Mouse (Mus musculus) thymus, postnatal 36 days (tissue): ENCODE measurements around the gene Blvrb.

ENCODE experiments used
- DNase-seq, 2 experiments: peaks; one replicate each; pipeline ENCODE4 v3.0.0; 2022; ENCODE audit warnings: mixed read lengths in 2 of 2

Gene Blvrb

DNA sequence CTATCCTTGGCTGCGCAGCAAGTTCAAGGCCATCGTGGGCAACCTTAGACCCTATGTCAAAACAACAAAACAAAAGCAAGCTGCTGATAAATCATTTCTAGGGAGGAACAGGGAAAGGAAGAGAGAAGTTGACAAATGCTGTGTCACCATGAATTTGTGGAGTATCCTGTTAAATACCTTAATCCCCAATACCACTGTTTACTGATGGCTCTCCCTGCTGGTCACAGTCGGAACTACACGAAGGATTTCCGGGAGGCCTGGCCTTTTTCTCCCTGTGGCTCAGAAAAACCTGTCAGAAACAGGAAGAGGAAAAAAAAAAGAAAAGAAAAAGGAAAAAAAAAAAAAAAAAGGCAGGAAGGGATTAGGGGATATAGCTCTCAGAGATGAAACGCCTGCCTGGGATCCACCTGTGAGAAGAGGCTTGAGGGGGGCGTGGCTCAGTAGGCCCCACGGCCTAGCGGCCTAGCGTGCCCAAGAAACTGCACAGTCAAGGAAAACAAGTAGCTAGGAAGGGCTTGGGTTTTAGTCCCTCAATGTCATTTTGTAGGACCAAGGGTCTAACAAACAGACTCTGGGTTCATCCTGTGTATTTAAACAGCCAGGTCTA lies 1.6 kb downstream of the Blvrb start:
- DNase-seq: peak; percentile 52 to 55

DNA sequence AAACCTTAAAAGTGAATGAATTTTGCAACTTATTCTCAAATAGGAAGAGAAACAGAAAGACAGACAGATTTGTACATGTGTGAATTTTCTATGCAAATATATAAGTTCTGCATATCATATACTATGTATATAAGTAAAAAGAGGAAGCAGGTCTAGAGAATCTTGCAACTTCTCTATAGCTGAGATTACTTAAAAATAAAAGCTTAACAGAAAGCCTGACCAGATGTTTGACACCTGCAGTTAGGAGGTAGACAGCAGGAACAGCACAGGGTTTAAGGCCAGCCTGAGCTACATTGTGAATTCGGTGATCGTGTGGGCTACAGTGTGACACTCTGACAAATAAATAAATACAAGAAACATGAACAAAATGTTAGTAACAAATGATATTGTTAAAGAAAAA lies 3.6 kb downstream of the Blvrb start:
- no peak for DNase-seq

DNA sequence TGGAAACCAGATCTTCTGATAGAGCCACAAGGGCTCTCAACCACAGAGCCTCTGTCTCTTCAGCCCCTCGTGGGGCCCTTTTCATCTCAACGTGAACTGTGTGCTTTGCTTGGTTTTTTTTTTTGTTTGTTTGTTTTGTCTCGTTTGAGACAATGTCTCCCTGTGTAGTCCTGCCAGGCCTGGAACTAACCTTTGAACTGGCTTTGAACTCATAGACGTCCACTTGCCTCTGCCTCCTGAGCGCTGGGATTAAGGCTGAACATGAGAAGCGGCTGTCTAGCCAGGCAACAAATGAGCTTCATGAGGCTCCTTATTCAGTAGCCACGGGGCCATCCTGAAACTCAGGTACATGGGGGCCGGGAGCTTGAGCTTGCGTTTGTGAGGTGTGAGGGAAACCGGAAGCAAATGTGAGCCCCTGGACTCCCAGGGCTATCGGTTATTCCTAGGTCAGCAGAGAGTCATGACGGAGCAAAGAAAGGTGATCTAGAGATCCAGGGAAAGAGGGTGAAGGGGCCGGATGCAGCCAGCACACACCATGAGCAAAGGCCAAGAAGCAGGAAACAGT lies 4.5 kb downstream of the Blvrb start:
- no peak for DNase-seq

DNA sequence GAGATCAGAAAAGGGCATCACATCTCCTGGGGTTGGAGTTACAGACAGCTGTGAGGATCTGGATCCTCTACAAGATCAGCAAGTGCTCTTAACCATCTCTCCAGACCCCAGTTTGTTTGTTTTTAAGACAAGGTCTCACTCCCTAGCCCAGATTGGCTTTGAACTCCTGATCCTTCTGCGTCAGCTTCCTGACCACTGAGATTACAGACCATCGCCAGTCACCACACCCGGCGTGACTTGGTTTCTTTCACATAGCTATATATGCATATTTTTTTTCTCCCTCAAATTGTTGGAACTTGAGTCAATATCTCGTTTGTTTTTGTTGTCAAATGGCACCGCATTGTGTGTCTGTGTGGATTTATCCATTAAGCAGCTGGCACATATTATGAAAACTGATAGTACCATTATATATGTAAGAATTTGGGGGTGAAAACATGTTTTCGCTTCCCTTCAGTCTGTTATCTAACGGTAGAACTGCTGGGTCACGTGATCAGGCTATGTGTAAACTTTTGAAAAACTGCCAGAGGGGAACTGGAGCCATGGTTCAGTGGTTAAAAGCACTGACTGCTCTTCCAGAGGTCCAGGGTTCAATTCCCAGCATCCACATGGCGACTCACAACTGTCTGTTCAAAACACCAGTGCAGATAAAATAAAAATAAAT lies 6.8 kb downstream of the Blvrb start:
- DNase-seq: no peak

DNA sequence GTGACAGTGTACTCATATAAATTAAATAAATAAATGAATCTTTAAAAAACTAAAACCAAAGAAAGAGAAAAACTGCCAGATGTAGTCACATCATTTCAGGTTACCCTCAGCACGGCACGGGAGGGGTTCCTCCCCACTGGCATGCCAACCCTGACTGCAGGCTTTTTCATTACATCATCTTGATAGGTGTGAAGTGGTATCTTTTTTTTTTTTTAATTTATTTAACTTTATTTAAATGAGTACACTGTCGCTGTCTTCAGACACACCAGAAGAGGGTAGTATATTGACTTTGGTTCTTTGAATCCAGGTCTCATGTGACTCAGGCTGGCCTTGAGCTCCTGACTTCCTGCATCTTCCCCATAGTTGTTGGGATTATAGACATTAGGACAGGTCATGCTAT lies 7.5 kb downstream of the Blvrb start:
- DNase-seq: no peak

DNA sequence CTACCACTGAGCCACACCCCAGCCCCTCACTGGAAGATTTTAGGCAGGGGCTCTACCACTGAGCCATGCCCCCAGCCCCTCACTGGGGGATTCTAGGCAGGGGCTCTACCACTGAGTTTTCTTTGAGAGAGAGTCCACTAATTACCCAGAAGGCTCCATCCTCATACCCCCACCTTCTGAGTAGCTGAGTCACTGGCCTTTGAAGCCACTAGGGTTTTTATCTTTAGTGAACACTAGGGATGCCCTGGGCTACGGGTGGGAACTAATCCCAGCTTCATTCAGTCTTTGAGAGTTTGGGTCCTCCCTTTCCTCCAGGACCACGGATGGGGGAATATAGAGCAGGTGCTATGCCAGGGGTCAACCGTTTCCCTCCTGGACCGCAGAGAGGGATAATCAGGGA lies 10.8 kb downstream of the Blvrb start:
- no peak for DNase-seq

DNA sequence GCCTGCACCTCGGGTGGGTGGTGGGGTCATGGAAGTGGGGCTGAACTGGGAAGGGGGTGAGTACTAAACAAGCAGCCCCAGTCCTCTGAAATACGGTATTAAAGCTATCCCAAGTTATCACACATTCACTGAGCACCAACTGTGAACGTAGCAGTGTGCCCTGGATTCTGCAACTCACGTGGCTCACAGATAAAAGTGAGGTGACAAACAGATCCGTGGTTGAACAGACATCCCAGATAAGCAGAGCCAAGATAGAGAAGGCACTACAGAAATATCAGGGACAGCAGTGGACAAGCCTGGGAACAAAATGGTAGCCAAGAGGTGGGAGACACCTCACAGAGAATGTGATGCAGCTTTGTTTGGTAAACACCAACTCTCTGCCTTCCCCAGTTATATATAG lies 11.9 kb downstream of the Blvrb start:
- DNase-seq: no peak

DNA sequence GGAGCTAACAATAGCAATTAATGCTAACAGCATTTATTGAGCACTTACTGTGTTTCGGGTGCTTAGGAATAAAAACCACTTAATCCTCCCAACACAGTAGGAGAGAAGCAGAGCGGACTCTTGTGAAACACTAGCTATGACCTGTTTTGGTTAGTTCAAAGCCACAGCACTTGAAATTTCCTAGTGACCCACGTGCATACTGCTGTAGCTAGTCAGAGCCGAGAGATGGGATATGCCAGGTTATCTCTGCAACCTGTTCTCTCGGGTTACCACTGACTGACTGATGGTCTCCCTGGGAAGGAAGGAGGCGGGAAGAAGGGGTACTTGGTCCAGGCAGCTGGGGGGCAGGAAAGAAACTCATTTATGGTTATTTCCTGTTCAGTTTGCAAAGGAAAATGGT lies 12.7 kb downstream of the Blvrb start:
- no peak for DNase-seq

DNA sequence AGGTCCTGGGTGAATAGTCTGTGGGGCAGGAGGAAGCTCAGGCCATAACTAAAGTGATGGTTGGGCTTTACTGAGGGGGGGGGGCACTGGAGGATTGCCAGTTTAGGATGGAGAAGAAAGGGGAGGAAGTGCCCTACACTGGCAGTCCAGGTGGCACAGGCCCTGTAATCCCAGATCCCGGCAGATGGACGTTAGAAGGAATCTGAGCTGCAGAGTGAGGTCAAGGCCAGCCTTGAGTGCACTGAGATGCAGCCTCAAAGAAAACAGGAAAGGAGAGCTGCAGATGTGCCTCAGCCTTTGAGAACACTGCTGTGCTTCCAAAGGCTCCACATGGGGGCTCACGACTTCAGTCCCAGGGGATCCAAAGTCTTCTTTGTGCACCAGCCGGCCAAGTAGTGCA lies 19.9 kb downstream of the Blvrb start:
- DNase-seq: no peak

DNA sequence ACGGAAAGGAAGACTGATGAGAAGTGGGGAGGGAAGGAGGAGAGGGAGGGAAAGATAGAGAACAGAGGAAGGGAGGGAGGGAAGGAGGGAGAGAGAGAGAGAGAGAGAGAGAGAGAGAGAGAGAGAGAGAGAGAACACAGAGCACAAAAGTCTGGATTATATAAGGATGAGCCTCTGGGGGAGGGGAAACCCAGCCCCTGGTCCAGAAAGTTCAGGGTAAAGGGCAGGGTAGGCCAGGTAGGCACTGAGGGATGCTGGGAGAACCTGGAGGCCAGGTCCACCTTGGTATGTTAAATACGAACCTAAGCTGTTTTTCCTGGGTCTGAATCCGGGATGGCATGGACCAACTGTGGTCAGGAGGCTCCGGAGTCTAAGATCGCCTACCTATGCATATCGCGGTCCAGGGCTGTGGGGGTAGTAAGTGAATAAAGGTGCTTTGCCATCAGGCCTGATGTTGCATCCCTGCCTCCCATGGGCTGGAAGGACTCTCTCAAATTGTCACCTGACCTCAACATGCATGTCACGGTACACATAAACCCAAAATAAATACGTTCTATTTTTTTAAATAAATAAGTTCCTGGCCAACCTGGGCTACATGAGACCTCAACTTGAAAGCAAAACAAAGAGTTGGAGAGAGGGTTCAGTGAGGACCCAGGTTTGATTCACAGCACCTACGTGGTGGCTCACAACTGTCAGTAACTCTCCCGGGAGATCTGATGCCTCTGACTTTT lies 23.8 kb downstream of the Blvrb start:
- no peak for DNase-seq

DNA sequence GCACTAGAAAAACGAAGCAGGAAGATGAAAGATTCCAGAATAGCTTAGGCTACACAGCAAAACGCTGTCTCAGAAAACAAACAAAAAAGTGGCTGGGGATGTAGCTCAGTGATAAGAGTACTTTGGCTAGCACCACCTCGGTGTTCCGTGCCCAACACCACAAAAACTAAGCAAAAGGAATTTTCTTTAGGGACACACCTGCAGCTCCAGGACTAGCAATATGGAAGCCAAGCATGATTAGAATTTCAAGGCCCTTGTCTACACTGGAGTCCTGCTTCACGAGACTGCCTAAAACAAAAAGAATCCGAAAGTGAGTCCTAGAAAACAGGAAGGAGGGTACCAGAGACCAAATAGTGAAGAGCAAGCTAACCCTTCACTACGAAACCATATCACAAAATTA lies 24.8 kb downstream of the Blvrb start:
- peak in 1 of 2 experiments; percentile 24 for DNase-seq

DNA sequence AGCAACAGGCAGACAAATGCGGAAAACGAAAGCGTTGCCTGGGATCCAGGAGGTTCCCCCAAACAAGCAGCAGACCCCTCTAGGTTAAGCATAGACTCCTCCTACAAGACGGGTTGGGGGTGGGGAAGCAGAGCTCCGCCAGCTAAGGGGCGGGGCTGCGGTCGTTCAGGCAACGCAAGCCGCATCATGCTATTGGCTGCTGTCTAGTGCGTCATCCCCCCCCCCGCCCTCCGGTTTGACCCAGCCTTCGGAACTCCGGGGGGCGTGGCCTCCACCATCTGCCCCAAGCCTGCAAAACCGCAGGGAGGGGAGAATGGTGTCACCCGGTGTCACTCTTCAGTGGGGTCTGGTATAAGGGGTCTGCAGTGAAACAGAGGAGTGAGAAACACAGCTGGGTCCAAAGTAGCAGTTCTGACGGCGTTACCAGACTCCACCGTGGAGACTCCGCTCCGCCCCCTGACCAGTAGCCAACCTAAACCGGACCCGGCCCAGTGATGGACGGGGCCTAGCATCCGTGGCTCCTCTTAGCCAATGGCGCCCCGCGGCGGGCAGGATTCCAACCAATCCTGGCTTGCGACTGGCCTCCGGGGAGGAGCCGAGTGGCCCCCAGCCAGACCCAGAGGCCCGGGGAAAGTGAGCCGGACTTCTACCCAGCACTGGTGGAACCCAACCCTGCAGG lies 25.5 kb downstream of the Blvrb start, which contains the start of gene Sertad3:
TSS of gene Sertad3 (plus strand) at position 613 of the 679 bp plus-strand sequence.
- DNase-seq: peak; percentile 96 to 98

DNA sequence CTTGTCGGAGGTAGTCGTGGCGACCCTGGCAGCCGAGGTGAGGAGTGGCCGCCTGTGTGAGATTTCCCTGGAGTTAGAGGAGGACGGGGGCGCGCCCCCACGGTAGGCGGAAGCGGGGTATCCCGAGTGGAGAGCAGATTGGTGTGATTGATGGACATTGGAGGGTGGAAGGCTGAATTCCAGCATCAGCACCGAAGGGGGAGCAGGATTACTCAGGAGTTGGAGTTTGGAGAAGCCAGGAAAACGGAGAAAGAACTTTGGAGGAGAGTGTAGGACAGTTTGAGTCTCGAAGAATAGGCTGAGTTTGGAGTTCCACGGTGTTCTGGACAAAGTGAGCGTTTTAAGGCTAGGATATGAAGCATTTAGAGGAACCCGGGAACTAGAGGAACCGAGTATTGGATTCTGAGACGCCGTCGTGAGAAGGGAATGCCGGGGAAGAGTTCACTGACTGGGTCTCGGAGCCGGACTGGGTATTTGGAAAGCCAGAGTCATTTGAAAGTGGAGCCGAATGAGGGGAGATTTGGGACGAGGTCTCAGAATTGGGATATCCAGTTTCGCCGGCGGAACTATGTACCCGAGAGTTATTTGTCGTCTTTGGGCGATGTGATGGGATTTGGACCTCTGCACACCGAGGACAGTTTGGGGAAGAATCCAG lies 26.2 kb downstream of the Blvrb start:
- no peak for DNase-seq

DNA sequence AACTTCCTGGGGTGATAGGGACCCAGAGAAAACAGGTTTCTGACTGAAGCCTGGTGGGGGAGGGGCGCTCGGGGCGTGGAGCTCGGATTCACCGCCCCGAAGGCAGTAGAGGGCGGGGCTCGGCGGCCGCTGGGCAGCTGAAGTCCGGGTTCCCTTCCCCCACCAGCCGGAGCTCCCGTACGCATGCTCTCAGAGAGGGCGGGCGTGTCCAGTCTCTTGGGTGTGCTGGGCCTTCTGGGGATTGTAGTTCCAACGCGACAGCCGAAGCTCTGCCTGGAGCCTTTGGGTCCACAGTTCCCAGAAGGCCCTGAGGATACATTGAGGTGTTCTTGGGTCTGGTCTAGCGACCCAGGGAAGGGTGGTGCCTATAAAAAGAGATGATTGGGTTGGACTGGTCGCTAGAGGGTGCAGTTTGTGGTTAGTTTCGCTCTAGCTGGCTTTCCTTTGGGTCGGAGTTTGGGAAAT lies 26.7 kb downstream of the Blvrb start:
- peak; percentile 90 to 94 for DNase-seq

DNA sequence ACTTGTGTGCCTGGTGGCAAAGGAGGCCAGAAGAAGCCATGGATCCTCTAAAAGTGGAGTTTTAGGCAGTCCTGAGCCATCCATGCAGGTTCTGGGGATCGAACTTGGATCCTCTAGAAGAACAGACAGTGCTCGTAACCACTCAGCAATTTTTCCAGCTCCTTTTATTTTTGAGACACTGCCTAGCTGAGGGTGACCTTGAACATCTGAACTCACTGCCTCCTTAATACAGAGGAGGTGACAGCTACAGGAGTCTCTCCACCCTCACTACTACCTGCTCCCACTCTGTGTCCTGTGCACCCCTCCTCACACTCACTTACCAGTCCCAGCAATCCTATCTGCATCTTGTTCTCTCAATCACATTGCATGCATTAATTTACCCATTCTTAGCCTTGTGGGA lies 27.8 kb downstream of the Blvrb start:
- DNase-seq: no peak

DNA sequence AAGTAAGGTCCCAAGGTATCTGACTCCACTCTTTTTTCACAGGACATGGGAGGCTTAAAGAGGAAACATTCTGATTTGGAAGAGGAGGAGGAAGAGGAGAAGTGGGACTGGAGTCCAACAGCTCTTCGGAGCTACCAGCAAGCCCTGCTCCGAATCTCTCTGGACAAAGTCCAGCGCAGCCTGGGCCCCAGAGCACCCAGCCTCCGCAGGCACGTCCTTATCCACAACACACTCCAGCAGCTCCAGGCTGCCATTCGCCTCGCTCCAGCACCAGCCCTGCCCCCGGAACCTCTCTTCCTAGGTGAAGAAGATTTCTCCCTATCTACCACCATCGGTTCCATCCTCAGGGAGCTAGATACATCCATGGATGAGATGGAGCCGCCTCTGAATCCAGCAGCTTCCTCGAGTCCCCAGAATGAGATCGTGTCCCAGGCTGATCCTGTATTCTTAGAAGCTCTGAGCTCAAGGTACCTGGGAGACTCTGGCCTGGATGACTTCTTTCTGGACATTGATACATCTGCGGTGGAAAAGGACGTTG lies 28.4 kb downstream of the Blvrb start:
- no peak for DNase-seq

DNA sequence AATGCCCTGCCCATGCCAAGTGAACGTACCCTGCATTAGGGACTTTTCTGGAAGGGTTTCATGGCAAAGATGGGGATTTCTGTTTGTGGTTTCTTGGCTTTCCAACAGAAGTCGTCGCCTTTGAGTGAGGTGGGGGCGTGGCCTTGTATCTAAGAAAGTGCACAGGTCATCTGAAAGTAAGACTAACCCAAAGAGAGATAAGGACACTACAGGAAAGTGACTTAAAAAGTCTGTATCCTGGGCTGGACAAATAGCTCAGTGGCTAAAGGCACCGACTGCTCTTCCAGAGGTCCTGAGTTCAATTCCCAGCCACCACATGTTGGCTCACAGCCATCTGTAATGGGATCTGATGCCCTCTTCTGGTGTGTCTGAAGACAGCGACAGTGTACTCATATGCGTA lies 30.8 kb downstream of the Blvrb start:
- no peak for DNase-seq

DNA sequence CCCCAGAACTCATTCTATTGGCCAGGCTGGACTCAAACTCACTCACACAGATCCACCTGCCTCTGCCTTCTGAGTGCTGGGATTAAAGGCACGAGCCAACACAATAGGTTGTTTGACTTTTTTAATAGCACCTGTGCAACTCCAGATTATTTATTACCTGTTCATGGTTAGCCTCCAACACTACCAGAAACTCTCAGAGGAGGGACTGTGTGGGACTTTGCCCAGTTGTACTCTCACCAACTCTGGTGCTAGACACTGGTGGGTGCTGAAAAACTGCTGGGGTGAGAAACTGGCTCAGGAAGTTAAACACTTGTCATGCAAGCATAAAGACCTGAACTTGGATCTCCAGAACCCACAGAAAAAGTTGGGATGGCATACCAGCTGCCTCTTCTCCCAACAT lies 32.0 kb downstream of the Blvrb start:
- no peak for DNase-seq

DNA sequence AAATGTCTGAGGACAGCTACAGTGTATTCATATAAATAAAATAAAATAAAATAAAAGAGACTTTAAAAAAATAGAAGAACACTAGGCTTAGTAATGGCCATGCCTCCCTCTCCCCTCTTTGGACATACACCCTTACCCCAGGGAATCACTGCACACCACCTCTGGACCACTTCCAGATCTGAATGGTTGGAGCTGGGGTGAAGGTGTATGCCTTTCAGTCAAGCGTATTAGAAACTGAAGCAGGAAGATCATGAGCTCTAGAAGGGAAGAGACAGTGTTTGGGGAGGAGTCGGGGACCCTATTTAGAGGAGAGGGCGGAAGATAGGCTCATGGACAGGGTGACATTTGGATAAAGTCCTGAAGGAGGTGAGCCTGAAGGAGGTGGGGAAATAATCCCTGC lies 32.7 kb downstream of the Blvrb start:
- DNase-seq: no peak

DNA sequence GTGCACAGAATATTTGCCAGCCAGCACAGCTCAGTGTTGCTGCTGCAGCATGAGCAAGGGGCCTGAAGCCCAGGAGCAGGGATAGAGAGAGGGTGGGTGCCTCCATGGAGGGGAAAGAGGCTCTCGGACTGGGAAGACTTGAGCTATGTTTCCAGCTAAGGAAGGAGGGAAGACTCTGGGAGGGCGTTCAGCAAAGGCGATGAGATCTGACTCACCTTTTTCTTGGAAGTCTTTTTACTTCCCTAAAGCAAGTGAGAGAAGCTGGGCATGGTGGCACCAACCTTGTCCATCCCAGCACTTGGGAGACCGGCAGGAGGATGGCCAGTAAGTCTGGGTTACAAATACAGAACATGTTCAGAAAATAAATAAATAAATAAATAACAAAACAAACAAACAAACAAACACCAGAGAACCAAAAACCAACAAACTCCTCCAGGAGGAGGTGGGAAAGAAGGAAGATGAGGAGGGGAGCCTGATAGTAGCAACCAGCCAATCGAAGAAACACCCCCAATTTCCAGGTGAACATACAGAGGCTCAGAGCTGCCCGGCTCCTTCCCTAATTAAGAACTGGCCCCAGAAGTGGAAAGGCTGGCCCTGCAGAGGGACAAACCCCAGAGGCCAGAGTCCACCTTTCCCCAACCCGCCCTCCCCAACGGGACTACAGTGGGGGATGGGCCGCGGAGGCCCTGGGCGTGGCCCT lies 33.3 kb downstream of the Blvrb start:
- DNase-seq: no peak

DNA sequence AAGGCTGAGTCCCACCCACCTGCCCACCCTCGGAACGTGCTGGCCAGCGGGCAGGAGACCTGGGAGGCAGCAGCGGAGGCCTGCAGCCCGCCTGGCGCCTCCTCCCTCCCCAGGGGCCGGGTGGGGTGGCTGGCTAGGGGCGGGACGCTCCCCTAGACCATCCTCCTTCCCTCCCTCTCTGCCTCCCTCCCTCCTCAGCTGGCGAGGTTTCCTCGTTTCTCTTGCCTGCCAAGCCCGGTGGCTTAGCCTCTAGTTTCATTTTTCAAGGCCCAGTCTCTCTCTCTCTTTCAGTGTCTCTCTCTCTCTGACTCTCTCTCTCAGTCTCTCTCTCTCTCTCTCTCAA lies 33.8 kb downstream of the Blvrb start:
- DNase-seq: peak; percentile 67 to 81

DNA sequence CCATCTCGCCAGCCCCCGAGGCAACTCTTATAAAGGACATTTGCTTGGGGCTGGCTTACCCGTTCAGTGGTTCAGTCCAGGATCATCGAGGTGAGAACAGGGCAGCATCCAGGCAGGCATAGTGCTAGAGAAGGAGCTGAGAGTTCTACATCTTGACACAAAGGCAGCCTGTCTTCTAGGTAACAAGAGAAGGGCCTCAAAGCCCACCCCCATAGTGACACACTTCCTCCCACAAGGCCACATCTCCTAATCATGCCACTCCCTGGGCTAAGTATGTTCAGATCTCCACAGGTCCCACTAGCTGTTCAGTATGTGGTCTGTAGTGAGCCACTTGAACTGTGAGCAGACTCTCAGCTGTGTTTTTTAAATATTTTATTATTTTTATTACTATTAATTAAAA lies 36.1 kb downstream of the Blvrb start:
- no peak for DNase-seq
